Mouse (Mus musculus) right cerebral cortex, adult 2 months (tissue): ENCODE results near the gene Ncbp1.
A peak's percentile ranks its signal among the peaks of the same experiment; 100 is the strongest.

Experiments
- DNase-seq, 2 experiments: peaks; one replicate each; pipeline ENCODE4 v3.0.0; 2021 to 2022; ENCODE audit warnings: low spot score in 2 of 2

The Ncbp1 gene

DNA sequence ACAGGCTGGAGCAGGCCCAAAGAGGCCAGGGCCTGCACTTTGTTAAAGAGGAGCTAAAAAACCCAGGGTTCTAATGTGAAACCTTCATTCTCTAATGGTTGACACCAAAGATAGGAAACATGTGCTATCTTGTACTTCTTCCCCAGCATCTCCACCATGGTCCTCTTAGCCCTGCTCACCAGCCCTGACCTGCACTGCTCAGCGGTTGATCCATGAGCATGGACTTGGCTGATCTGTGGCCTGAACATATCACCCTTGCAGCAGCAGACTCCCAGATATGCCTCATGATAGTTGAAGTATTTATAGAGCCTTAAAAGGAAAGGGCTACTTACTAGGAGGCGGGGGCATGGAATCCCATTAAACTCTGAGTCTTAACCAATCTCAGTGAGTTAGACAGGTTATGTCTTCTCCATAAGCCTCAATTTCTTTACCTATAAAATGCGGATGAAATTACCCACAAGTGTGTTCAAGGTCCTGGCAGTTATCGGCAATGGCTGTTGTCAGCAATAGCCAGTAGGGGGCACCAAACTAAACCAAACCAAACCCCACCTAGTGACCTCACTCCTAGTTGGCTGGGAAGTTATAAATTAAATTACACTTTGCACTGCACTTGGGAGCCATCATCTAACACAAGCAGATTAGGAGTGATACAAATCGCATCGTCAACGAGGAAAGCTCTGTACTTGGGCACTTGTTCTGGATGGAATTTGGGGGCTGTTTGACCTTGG lies 63.6 kb downstream of the Ncbp1 start:
- DNase-seq = peak; percentile 71 to 77

GRCm38 (mm10) chr4:46202562-46203126 lies 64.2 kb downstream of the Ncbp1 start:
- DNase-seq = no peak

DNA sequence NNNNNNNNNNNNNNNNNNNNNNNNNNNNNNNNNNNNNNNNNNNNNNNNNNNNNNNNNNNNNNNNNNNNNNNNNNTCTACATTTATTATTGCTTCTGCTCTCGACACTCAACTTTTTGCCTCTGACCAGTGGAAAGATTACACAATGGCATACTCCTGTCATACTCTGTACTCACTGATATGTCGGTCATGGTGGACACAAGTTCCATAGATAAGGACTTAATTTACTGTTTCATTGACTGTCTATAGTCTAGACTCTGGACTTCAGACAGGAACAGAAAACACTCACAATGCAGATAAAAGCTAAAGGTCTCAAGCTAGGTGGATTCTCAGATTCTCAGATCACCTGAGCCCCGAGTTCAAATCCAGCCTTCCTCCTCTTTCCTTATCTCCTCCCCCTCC lies 82.7 kb downstream of the Ncbp1 start:
- no peak for DNase-seq
